Mouse (Mus musculus) spleen, postnatal 10 days (tissue): ENCODE data around the gene Cdh23.
A peak's percentile ranks its signal among the peaks of the same experiment; 100 is the strongest.

Experiments used
- DNase-seq, 2 experiments: peaks; one replicate each; pipeline ENCODE4 v3.0.0; 2021 to 2022; ENCODE audit warnings: low spot score in 2 of 2

Gene Cdh23

GRCm38 (mm10) chr10:60346056-60346455 lies 350.2 kb downstream of the Cdh23 start:
- no peak for DNase-seq

- peak in 1 of 2 experiments; percentile 33 for DNase-seq
Measured at GRCm38 (mm10) chr10:60344111-60344510, 352.2 kb downstream of the Cdh23 start.

- no peak for DNase-seq
Measured at GRCm38 (mm10) chr10:60341528-60341927, 354.8 kb downstream of the Cdh23 start.

DNA sequence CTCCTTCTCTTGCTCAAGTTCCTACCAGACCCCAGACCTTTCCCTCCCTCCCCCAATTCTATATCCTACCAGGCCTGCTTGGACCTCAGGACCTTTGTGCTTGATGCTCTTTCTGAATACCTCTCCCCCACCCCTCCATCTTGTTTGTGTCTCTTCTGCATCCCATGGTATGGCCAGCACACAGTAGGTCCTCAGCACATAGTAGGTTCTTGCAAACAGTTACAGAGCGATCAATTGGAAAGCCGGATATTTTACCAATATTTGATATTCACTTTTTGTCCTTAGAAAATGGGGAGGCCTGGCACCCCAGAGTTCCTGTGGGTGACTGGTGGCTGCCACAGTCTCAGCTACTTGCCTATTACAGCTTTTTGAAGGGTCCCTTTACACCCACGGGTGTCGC lies 361.3 kb downstream of the Cdh23 start:
- DNase-seq = no peak

GRCm38 (mm10) chr10:60334583-60334982 lies 361.7 kb downstream of the Cdh23 start:
- no peak for DNase-seq

DNA sequence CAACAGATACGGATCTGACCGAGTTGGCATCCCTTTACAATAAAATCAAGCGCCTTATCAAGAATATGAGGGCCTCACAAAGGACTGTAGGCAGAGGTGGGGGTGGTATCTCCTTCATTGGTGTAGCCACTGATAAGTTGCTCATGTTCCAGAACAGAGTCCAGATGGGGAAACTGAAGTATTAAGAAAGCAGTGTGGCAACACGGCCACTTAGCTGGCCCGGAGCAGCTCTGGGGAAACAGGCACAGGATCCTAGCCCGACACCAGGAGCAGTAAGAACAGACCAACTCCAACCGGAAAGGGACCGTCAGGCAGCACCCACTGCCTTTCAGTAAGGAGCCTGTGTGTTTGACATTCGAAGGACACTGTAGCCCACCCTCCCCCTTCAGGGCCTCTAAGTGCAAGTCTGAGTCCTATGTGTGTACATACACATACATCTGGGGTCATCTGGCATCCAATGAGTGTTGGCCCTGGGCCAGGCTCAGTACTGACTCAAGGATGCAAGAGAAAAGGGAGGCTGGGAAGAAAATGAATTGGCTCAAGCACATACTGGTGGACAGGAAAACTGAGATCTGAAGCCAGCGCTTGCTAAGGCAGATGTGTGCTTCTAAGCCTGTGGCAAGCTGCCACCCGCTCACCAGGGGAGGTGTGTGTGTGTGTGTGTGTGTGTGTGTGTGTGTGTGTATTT lies 367.2 kb downstream of the Cdh23 start:
- DNase-seq = no peak

DNA sequence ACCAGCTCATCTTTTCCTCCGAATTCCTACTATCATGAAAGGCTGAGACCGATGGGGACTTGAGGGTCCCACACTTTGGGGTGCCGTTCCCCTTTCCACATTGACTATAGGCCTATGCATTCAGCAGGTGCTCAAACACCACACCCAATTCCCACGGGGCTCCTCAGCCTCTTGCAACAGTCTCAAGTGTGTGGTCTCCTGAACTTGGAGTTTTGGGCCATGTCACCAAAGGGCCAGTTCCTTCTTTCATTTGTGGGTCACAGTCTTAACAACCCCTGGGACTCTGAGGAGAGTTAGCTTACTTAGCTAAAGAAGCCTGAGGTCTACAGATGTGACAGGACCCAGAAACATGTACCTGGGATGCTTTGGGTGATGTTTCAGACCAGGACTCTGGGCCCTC lies 380.1 kb downstream of the Cdh23 start:
- no peak for DNase-seq

- DNase-seq = no peak
Measured at GRCm38 (mm10) chr10:60313606-60314005, 382.7 kb downstream of the Cdh23 start.

GRCm38 (mm10) chr10:60310629-60311028 lies 385.7 kb downstream of the Cdh23 start:
- DNase-seq = no peak

GRCm38 (mm10) chr10:60304854-60305628 lies 391.2 kb downstream of the Cdh23 start:
- DNase-seq = peak; percentile 54 to 78

GRCm38 (mm10) chr10:60303419-60303818 lies 392.9 kb downstream of the Cdh23 start:
- no peak for DNase-seq

DNA sequence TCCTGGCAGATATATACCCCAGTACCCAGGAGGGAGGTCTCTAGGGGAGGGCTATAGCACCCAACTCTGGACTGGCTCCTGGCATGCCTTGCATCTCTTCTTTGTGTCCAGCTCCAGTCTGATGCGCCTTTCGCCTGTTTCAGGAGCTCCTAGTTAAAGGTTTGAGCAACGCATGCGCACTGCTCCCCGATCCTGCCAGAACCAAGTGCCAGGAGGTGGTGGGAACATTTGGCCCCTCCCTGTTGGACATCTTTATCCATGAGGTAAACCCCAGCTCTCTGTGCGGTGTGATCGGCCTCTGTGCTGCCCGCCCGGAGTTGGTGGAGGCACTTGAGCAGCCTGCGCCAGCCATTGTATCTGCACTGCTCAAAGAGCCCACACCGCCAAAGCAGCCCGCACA lies 396.7 kb downstream of the Cdh23 start:
- DNase-seq = no peak

DNA sequence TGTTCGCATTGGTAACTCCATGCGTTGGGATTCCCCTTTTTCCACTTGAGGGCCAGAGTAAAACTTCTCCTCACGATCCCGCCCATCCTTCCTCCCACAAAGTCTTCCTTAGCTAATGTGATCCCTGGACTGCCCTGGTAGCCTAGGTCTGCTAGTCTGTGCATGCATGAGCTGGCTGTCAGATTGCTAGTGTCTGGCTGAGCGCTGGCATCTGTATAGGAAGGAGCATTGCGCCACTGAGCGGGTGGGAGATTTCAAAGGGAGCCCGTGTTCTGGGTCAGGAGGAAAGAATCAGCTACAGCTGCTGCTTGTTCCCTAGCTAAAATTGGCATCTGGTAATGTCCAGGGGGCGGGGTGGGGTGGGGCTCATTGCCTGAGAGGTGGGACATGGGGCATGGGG lies 400.3 kb downstream of the Cdh23 start:
- no peak for DNase-seq

DNA sequence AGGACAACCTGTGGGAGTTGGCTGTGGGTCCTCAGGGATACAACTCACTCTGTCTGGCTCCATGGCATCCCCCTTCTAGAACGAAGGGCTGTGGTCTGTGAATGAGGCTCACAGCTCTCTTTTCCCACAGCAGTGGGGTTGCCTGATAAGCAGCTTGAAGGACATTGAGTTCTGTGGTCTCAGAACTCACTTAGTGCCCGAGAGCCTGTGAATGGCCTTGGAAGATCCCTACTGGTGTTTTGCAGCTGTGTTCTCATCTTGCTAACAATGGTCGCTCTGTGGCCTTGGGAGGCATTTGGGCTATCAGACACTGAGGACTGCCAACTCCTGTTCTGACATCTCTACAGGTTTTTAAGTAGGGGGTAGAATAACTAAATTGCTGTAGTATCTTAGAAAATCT lies 400.9 kb downstream of the Cdh23 start:
- no peak for DNase-seq

DNA sequence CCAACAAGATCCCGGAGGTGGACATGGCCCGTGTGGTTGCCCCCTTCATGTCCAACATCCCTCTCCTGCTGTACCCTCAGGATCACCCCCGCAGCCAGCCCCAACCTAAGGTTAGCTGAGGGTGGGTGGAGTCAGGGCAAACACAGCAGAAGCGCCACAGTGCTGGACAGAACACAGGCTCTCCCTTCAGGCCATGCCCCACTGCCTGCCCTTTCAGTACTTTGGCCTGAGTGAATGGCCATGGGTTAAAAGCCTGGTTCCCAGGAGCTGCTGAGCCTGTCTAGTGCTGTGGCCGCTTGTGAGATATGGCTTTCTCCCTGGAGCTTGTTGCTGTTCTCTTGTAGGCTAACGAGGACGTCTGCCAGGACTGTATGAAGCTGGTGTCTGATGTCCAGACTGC lies 401.7 kb downstream of the Cdh23 start:
- no peak for DNase-seq

DNA sequence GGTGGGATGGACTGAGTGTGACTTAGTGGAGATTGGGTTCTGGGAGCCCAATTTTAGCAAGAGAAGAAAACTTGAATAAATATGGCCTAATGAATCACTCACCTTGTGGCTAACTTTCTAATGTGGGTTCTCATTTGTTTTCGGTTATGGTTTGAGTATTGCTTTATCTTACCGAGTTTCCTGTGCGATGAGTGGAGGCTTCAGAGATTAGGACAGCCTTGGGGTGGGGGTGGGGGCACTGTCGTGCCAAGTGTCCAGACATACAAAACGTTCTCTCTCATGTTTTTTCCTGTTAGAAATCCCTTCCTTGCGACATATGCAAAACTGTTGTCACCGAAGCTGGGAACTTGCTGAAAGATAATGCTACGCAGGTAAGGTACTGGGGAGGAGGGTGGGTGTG lies 404.1 kb downstream of the Cdh23 start:
- DNase-seq = no peak

DNA sequence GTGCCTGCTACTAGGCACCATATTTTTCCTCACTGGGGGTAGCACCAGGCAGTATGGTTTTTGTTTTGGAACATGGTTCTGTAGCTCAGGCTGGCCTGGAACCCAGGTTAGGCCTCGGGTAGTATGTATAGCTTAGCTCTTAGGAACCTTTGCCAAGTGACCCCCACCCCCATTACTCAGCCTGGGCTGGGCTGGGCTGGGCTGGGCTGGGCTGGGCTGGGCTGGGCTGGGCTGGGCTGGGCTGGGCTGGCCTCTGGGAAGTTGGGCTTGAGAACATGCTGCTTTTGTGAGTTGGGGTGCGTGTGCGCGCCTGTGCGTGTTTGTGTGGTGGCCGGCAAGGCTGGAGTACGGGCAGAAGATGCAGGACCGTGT lies 405.6 kb downstream of the Cdh23 start:
- DNase-seq = no peak

DNA sequence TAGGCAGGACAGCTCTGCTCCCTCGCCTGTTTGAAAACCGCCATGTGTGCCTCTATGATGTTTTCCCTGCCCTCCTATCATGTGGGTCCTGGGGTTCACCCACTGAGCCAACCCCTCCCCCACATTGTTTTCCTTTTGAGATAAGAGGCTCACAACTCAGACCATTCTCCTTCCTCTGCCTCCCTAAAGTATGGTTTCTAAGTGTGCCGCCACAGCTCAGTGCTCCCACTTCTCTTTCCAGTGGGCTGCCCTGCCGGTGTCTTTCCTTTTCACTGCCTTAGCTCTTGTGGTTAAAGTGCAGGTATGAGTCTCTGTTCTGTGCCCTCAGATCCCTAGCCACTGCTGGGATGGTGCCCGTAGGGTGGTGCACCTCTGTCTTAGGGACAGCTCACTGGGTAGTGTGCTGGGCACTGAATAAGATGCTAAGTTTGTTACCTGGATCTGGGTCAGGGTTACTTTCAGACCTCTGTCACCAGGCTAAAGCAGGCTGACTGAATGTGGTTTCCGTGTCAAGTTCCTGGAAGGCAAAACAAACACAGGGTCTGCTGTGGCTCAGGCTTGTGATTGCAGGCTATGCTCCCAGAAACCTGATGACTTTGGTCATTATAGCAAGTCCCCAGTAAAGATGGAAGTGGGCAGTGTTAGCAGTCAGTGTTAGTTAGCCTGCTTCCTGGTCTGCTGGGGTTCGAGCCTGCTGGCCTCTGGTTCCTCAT lies 406.1 kb downstream of the Cdh23 start:
- no peak for DNase-seq

DNA sequence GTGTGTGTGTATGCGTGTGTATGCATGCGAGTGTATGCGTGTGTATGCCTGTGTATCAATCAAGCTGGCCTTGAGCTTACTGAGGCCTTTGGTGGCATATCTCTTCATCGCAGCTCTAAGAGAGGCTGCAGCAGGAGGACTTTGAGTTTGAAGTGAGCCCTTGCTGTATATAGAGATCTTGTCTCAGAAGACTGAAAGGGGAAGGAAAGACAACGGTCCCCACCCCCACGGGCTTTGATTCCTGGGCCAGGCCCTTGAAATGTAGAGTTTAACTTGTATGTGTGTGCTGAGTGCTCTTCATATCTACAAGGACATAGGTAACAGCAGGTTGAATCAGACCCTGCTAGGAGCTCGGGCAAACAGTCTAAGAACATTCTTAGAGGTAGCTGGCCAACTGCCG lies 407.1 kb downstream of the Cdh23 start:
- DNase-seq = peak in 1 of 2 experiments; percentile 69

GRCm38 (mm10) chr10:60287726-60288125 lies 408.6 kb downstream of the Cdh23 start:
- no peak for DNase-seq

DNA sequence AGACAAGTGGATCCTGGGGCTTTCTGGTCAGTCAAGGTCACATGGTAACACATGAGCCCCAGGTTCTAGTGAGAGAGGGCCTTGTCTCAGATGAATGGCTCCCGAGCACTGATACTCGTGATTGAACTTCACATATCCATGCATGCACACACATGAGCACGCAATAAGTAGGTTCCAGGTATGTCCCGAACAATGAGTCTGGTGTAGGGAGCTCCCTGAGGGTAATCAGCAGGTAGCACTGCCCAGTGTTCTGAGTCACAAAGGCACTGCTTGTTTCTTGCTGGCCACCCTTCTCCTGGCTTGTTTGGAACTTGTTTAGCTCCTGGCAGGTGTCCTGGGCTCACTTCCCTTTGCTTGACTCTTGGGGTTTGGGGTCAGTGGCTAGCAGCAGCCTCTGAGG lies 409.1 kb downstream of the Cdh23 start:
- DNase-seq = no peak

DNA sequence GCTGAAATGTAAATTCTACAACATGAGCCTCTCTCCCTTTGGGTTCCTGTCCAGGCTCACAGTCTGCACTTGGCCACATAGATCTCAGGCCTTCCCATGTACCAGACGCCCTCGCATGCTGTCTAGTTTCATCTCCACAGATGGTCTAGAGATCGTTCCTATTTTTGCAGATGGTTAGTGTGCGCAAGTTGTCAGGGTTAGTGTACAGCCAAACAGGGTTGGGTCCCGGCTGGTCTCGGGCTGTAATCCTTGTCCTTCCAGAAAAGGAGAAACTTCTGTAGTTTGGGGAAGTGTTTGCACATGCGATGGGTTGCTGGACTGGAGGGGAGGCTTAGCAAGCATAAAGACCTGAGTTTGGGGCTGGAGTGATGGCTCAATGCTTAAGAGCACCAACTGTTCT lies 409.7 kb downstream of the Cdh23 start:
- no peak for DNase-seq
